Mouse (Mus musculus) central nervous system, embryonic 11.5 days (tissue): ENCODE results near the gene Tbrg1. TPM values are rescaled to one million over a fixed set of nuclear protein-coding genes. Genes with fewer than 3 reads are reported as not detected.

ENCODE experiments used
- polyA plus RNA-seq: library from polyadenylated mRNA; depleted of rRNA; stranded (reverse); fragments of >200 nt; gene quantifications from 2 replicates; pipeline ENCODE4 v1.2.3, GENCODE M21; 2012; rRNA removed

Tbrg1 gene
- 61.0 and 73.8 TPM in 2 replicates for polyA plus RNA-seq

DNA sequence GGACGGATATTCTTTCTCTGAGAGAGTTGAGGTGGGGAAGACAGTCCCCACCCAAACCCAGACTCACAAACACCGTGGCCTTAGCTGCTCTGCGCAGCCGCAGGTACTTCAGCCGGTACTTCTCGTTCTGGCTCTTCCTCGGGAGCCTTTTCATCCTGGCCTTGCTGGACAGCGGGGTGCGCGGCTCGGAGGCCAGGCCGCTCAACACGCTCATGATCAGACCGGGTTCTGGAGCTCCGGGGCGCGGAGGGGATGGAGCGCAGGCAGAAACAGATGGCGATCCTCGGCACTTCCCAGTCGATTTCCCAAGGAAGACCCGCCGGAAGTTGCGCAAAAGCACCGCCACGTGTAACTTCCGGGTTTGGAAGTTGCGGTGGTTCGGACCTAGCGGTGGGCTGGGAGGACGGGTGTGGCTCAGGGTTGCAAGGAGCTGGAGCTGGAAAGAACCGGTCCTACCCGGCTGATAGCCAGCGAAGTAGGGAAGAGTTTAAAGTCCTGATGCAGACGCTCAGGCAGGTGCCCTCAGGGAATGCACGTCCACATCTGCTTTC is at the start of gene Tbrg1:
Tbrg1 (minus strand) TSS at position 382 of the 551 bp plus-strand sequence.

DNA sequence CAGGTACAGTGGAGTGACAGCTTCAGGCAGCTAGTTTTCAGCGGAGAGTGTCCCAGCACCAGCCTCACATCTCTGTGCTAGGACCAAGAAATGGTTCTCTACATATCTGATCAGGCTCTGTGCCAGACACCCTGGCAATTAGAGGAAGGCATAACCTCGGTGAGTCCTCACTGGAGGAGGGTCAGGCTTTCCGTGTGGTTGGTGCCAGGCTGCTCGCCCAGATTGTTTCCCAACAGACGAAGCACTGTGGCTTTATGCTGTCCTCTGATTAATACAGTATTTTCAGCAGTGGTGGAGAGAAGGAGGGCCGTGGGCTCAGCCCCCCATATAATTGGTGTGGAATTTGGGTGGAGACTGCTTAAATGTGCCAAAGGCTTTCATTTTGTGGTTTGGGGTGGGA is 12.0 kb upstream of the Tbrg1 start, which contains the start of gene Panx3:
Panx3 (minus strand) TSS at position 121 of the 400 bp plus-strand sequence.

DNA sequence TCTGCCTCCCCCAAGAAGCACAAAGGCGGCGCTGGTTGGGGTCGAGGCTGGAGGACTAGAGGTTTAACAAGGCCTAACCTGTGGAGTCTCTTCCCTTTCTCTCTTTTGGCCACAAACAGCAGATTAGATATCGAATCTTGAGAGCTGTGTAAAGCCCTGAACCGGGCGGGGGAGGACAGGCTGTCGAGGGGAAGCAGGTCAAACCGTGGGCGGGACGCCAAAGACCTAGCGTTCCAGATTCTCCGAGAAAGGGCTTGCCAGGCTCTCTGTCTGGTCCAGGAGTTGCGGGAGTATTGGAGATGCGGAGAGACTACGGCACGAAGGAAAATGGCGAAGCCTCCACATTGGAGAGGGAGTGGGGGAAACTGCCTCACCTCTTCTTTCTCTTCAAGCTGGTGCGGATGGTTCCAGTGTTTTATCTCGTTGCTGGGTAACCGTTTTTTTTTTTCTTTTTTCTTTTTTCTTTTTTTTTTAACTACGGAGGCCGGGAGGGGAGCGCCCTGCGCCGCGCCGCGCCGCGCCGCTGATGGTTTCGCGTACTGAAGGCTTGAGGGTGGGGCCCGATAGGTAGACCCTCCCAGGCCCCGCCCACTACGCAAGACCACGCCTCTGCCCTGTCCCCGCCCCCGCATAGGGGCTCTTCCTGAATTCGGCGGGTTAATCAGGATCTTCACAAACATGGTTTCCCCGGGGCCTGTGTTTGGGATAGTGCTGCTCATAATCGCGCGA is 43.8 kb downstream of the Tbrg1 start, which contains the start of gene Spa17:
Spa17 (minus strand) TSS at position 541 of the 729 bp plus-strand sequence.

Other genes with a start within 250 kb of the Tbrg1 start
- gene Robo3, start 224.1 kb downstream of the Tbrg1 start, polyA plus RNA-seq = 97.5 and 99.1 TPM in 2 replicates
- 91.0 and 94.0 TPM in 2 replicates for gene Msantd2, start 168.0 kb downstream of the Tbrg1 start, polyA plus RNA-seq
- 22.3 and 22.6 TPM in 2 replicates for gene Esam, start 129.2 kb downstream of the Tbrg1 start, polyA plus RNA-seq
- 3.1 and 4.1 TPM in 2 replicates for gene Vsig2, start 118.1 kb downstream of the Tbrg1 start, polyA plus RNA-seq
- 3.6 and 4.1 TPM in 2 replicates for gene Nrgn, start 104.4 kb downstream of the Tbrg1 start, polyA plus RNA-seq
- gene Siae, start 101.6 kb downstream of the Tbrg1 start, polyA plus RNA-seq = 5.0 and 6.0 TPM in 2 replicates
- 9.5 and 32.0 TPM in 2 replicates for gene Spa17, start 43.6 kb downstream of the Tbrg1 start, polyA plus RNA-seq
- gene Panx3, start 11.9 kb upstream of the Tbrg1 start, polyA plus RNA-seq = 0.11 and 0.31 TPM in 2 replicates
- not detected in 2 replicates for gene Olfr160, start 58.9 kb upstream of the Tbrg1 start, polyA plus RNA-seq
- gene Olfr874, start 87.8 kb upstream of the Tbrg1 start, polyA plus RNA-seq = not detected in 2 replicates
- gene Olfr875, start 114.5 kb upstream of the Tbrg1 start, polyA plus RNA-seq = not detected in 2 replicates
- not detected in 2 replicates for gene Olfr876, start 145.7 kb upstream of the Tbrg1 start, polyA plus RNA-seq
- not detected in 2 replicates for gene Olfr877, start 197.0 kb upstream of the Tbrg1 start, polyA plus RNA-seq
- gene Olfr145, start 239.4 kb upstream of the Tbrg1 start, polyA plus RNA-seq = not detected in 2 replicates